Mouse (Mus musculus) embryonic stem cell, embryonic (primary cell): ENCODE measurements around the gene Sox9.

Experiments
- CTCF ChIA-PET, 4 experiments: fragments of 300-600 bp in 2 of 4; fragments of 350-600 bp in 2 of 4; sonication (Branson Sonifier 250); formaldehyde crosslinking; loops; one replicate each; lab custom pipeline; 2022; ENCODE audit warnings: inconsistent platforms in 2 of 4; lab: Charles Lee
- POLR2A ChIA-PET, 4 experiments: fragments of 300-600 bp in 2 of 4; fragments of 350-600 bp in 2 of 4; sonication (Branson Sonifier 250); formaldehyde crosslinking; loops; one replicate each; lab custom pipeline; 2022; ENCODE audit warnings: antibody characterized with exemption in 4 of 4, inconsistent platforms in 1 of 4; lab: Charles Lee

Sox9 gene

GRCm38 (mm10) chr11:112781994-112782356 is at the start of gene Sox9:
Gene Sox9 (plus strand): TSS chr11:112782224.
- POLR2A ChIA-PET = interaction anchor here (0.5 to 1.3 kb wide), 14 partner anchors 9 to 846 kb away, joined by 3 to 11 read pairs (median 4); no protein-coding TSS in a partner anchor
- CTCF ChIA-PET = interaction anchor here (0.6 to 3.3 kb wide), 16 partner anchors 8 to 1814 kb away, joined by 3 to 19 read pairs (median 5); partner anchors contain the start of gene Kcnj16 (in 1 of the 4)

GRCm38 (mm10) chr11:112732401-112732800 is 49.6 kb upstream of the Sox9 start:
- ChIA-PET CTCF (no interaction called here), POLR2A (no interaction called here)

GRCm38 (mm10) chr11:112737071-112737470 is 45.0 kb upstream of the Sox9 start:
- CTCF ChIA-PET = no interaction called here

GRCm38 (mm10) chr11:112739681-112740080 is 42.3 kb upstream of the Sox9 start:
- CTCF ChIA-PET = interaction anchor here in 1 of 4 experiments (0.6 kb wide), 1 partner anchor 14 kb away, joined by 5 read pairs; no protein-coding TSS in a partner anchor
- POLR2A ChIA-PET = no interaction called here

More at GRCm38 (mm10) chr11:112737071-112737470, 45.0 kb upstream of the Sox9 start:
- POLR2A ChIA-PET = no interaction called here

GRCm38 (mm10) chr11:112756516-112756915 is 25.5 kb upstream of the Sox9 start:
- POLR2A ChIA-PET = no interaction called here

GRCm38 (mm10) chr11:112758056-112758455 is 24.0 kb upstream of the Sox9 start:
- ChIA-PET POLR2A (no interaction called here), CTCF (interaction anchor here in 1 of 4 experiments (0.6 kb wide), 1 partner anchor 11 kb away, joined by 3 read pairs; no protein-coding TSS in a partner anchor)

More at GRCm38 (mm10) chr11:112756516-112756915, 25.5 kb upstream of the Sox9 start:
- CTCF ChIA-PET = no interaction called here

- CTCF ChIA-PET = no interaction called here
- POLR2A ChIA-PET = no interaction called here
These were observed 15.1 kb upstream of the Sox9 start for GRCm38 (mm10) chr11:112766956-112767355.

GRCm38 (mm10) chr11:112767531-112768041 is 14.4 kb upstream of the Sox9 start:
- ChIA-PET CTCF (no interaction called here), POLR2A (no interaction called here)

- CTCF ChIA-PET = interaction anchor here in 1 of 4 experiments (0.6 kb wide), 1 partner anchor 869 kb away, joined by 3 read pairs; no protein-coding TSS in a partner anchor
- POLR2A ChIA-PET = interaction anchor here in 2 of 4 experiments (0.6 to 1.8 kb wide), 3 partner anchors 9 to 67 kb away, joined by 3 to 7 read pairs (median 6); partner anchors contain the start of gene Sox9 (in 1 of the 2)
These were observed 9.2 kb upstream of the Sox9 start for GRCm38 (mm10) chr11:112772791-112773355.

- ChIA-PET CTCF (no interaction called here), POLR2A (no interaction called here)
These were observed 2.3 kb upstream of the Sox9 start for GRCm38 (mm10) chr11:112779762-112780161.

- POLR2A ChIA-PET = interaction anchor here in 1 of 4 experiments (0.6 kb wide), 1 partner anchor 384 kb away, joined by 3 read pairs; no protein-coding TSS in a partner anchor
- CTCF ChIA-PET = interaction anchor here in 3 of 4 experiments (0.6 to 3.3 kb wide), 3 partner anchors 198 to 1246 kb away, joined by 4 to 19 read pairs (median 10); no protein-coding TSS in a partner anchor
These were observed 1.6 kb upstream of the Sox9 start for GRCm38 (mm10) chr11:112780394-112780920.

- ChIA-PET CTCF (interaction anchor here (0.6 to 3.3 kb wide), 15 partner anchors 8 to 1759 kb away, joined by 3 to 19 read pairs (median 5); no protein-coding TSS in a partner anchor), POLR2A (interaction anchor here (0.5 to 1.3 kb wide), 19 partner anchors 8 to 946 kb away, joined by 3 to 11 read pairs (median 3); no protein-coding TSS in a partner anchor)
These were observed 751 bp upstream of the Sox9 start for GRCm38 (mm10) chr11:112781035-112781911.

- CTCF ChIA-PET = interaction anchor here in 3 of 4 experiments (0.6 to 3.3 kb wide), 18 partner anchors 28 to 1815 kb away, joined by 3 to 19 read pairs (median 5); partner anchors contain the start of gene Kcnj16 (in 1 of the 3)
- POLR2A ChIA-PET = interaction anchor here (0.5 to 1.3 kb wide), 16 partner anchors 9 to 1326 kb away, joined by 3 to 11 read pairs (median 4); no protein-coding TSS in a partner anchor
These were observed 515 bp downstream of the Sox9 start for GRCm38 (mm10) chr11:112782357-112783121.

GRCm38 (mm10) chr11:112783401-112784346 is 1.6 kb downstream of the Sox9 start:
- ChIA-PET CTCF (interaction anchor here (0.6 to 3.3 kb wide), 9 partner anchors 31 to 1937 kb away, joined by 3 to 19 read pairs (median 4); no protein-coding TSS in a partner anchor), POLR2A (interaction anchor here (0.6 to 0.8 kb wide), 8 partner anchors 11 to 1325 kb away, joined by 3 to 12 read pairs (median 3); no protein-coding TSS in a partner anchor)

GRCm38 (mm10) chr11:112784347-112784902 is 2.4 kb downstream of the Sox9 start:
- ChIA-PET CTCF (interaction anchor here in 2 of 4 experiments (0.6 kb wide), 3 partner anchors 13 to 1938 kb away, joined by 3 read pairs; no protein-coding TSS in a partner anchor), POLR2A (interaction anchor here in 1 of 4 experiments (0.7 kb wide), 1 partner anchor 166 kb away, joined by 3 read pairs; no protein-coding TSS in a partner anchor)

GRCm38 (mm10) chr11:112784903-112785381 is 2.9 kb downstream of the Sox9 start:
- CTCF ChIA-PET = interaction anchor here in 3 of 4 experiments (0.6 to 0.9 kb wide), 4 partner anchors 12 to 380 kb away, joined by 3 to 6 read pairs (median 3); no protein-coding TSS in a partner anchor
- POLR2A ChIA-PET = interaction anchor here in 1 of 4 experiments (0.6 kb wide), 1 partner anchor 265 kb away, joined by 3 read pairs; no protein-coding TSS in a partner anchor
